Mouse (Mus musculus): ENCODE data around the gene Riiad1.

The Riiad1 gene

DNA sequence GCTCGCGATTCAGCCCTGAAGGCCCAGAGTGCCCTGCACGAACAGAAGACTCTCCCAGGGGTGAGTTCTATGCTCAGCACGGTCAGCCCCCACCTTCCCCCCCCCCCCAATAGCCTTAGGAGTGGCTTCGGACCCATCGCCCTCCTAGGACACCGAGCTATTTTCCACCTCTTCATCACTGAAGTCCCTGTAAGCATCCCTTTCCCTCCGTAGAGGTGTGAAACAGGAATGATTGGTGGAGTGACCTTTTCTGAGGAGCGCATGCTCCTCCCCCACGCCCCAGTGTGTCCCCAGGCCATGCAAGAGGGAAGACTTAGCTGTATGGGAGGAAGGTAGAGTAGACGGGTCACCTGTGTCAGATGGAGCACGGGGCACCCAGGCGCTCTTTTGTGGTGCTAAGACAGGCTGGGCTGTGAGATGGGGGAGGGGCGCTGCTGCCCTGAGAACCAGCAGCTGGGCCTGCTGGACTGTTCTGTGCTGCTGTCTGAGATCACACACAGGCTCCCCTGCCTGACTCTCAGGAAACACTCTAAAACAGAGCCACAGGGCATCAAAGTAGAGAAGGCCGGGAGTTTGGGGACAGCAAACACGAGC is at the start of gene Riiad1:
TSS of gene Riiad1 (minus strand) at position 51 of the 594 bp plus-strand sequence.
- in situ Hi-C loops (cut with MboI, MseI), result no loop called here

DNA sequence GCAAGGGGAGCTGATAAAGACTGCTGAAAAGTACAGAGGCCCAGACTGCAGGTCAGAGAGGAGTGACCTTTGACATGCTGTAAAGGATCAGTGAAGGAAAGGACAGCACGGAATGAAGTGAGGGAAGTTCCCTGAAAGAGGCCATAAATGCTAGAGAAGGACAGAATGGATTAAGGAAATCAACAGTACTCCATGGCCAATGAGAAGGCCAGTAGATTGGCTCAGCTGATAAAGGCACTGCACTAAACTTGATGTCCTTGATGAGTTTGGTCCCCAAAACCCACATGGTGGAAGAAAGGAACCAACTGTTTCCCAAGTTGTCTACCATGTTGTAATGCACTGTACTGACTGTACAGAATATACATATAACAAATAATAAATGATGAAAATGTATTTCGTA is 46.6 kb upstream of the Riiad1 start:
- in situ Hi-C loops (cut with MboI, MseI), result loop anchor here in 1 of 2 experiments (5.0 kb wide), 1 partner anchor 51 kb away; no protein-coding TSS in a partner anchor

DNA sequence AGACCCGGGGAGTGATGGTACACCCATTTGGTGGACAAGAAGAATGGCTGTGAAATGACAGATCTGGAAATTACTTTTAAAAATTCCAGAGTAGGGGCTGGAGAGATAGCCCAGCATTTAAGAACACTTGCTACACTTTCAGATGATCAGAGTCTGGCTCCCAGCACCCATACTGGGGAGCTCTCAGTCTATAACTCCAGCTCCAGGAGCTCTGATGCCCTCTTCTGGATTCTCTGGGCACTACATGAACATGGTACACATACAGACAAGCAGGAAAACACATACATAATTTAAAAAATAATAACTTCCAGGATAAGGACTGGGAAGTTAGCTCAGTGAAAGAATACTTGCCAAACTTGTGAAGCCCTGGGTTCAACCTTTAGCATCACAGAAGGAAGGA is 26.5 kb upstream of the Riiad1 start:
- in situ Hi-C loops (cut with MboI, MseI), result no loop called here

DNA sequence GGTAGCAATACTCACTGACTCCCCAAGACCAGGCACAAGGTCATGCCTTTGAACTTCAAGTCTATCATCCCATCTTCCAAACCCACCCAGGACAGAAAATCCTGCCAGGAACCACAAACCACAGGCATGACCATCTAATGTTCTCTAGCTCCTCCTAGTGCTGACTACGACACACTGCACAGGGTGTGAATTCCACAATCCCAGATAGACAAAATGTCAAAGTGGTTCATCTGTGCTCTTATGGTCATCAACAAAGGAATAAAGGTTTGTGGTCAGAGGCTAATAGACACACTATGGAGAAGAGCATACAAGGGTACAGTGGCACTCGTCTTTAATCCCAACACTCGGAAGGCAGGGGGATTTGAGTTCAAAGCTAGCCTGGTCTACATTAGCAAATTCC is 22.1 kb upstream of the Riiad1 start:
- in situ Hi-C loops (cut with MboI, MseI), result no loop called here

DNA sequence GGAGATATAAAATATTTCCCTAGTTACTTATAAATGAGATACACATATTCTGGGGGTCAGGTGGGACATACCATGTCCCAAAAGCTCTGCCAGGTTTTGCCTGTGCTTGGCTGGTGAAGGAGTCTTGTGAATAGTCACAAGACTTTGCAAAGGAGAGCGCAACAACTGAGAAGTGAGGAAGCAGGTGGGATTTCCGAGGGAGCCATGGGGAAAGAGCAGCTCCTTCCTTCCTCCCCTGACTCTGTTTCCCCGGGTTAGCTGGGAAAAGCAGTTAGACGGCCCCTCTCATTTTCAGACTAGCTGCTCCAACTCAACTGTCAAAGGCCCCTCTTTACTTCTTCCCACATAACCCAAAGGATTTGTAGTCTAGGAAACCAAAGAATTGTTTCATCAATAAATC is 17.0 kb upstream of the Riiad1 start:
- in situ Hi-C loops (cut with MboI, MseI), result no loop called here

DNA sequence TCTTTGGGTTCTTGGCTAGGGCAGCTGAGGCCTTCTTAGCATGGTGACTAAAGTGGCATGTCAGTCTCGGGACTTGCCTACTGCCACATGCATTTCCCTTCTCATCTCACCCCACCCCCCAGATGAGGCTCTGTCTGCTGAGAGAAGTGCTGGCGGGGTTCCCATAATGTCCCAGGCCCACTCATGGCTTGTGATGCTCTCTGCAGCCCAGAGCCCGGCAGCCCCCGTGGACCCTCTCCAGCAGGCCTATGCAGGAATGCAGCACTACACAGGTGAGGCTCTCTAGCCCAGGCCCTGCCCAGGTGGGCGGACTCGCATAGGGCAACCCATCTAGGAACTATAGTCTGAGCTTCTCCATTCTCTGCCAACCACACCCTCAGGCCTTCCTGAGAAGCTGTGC is 7.4 kb upstream of the Riiad1 start:
- in situ Hi-C loops (cut with MboI, MseI), result no loop called here

DNA sequence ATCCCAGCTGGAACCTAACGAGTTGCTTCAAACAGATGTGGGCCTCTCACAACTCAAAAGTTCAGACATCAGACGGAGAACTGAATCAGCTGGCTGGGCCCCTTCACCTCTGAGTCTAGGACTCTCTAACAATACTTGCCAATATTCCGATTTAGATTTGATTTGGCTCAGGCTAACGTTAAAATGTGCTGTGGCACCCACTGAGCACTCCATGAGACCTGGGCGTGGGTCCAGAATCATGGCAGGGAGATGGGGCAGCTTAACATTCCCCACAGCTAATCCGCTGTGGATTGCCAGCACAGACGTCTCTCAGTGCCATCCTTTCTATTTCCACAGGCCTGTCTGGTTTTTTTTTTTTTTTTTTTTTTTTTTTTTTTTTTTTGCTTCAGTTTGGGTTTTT is 5.8 kb upstream of the Riiad1 start:
- in situ Hi-C loops (cut with MboI, MseI), result no loop called here

DNA sequence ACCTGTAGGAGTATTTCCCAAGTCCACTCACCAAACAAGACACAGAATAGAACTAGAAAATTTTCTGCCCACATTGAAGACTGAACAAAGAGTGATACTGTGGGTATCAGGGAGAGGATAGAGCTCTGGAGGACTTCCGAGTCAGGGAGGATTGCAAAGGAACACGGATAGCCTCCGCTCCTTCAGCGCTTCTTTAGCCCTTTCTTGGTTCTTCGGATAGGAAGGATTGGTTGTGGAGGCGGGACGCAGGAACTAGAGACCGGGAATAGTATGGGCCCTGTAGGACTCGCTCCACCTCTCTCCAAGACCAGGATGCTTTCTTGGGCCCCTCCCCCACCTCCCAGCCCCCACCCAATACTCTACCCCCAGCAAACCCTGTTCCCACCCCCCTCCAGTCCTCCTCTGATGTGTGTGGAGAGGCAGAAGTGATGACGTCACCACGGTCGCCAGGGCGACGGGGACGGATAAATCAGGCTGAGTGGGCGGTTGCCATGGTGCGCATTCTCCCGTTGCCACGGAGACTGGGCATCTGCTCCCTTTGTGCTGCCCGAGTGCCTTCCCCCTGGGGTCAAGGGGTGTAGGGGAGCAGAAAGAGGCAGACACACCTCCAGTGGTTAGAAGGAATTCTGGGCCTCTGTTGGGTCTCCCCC is 3.8 kb upstream of the Riiad1 start:
- in situ Hi-C loops (cut with MboI, MseI), result no loop called here

DNA sequence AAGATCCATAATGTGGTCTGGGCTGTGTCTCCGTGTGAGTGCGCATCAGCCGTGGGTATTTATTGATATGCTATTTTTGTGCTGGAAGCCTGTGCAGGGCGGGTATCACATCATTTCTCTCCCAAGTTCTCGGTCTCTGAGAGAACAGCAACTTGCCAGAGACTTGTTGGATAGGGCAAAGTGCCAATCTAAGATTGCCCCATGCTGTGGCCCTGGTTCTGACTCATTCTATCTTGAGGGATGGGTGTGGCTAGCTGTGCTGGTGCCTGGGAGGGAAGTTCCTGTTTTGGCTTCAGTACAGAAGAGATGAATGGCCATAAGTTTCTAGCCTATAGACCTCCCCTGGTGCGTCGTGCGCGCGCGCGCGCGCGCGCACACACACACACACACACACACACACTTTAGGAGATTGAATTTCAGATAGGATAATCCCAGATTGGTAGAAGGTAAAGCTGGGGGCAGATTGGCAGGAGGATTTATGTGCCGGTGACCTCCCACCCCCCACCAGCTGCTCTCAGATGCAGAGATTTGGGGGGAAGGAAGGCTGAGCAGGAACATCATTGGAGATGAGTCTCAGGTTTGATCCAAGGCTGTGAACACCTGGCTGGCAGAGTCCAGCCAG is 2.7 kb upstream of the Riiad1 start:
- in situ Hi-C loops (cut with MboI, MseI), result no loop called here

DNA sequence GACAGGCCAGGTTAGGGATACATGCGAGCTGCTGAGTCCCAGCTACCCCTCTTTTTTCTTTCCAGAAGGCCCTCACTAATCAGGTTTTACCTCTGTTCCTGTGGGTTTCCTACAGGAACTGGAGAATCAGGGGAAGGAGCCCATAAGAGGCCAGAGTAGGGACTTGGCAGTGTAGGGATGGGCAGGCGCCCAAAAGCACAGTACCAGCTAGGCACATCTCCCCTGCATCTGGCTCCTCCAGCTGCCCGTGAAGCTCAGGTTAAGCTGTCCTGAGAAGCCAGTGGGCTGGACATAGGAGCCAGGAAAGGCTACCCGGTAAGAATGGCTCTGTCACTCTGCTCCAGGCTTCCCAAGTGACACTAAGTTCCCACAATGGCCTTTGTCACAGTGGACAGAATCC is 1.3 kb upstream of the Riiad1 start:
- in situ Hi-C loops (cut with MboI, MseI), result no loop called here

DNA sequence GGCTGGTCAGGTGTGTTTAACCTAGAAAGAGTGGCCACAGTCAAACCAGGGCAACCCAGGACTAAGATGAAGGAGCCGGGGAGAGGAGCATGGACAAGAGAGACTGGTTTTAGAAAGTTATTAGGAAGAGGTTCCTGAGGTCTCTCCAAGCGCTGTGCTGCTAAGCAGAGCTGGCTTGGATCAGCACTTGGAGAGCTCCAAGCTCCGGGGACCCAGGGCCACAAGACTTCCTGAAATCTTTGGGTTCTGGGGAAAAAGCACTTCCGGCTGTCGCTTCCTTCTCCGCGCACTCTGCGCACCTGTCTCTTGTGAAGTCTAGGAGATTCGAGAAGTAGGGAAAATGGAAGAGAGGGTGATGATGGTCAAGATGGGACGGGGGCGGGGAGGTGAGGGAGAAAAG is 577 bp downstream of the Riiad1 start:
- in situ Hi-C loops (cut with MboI, MseI), result no loop called here

DNA sequence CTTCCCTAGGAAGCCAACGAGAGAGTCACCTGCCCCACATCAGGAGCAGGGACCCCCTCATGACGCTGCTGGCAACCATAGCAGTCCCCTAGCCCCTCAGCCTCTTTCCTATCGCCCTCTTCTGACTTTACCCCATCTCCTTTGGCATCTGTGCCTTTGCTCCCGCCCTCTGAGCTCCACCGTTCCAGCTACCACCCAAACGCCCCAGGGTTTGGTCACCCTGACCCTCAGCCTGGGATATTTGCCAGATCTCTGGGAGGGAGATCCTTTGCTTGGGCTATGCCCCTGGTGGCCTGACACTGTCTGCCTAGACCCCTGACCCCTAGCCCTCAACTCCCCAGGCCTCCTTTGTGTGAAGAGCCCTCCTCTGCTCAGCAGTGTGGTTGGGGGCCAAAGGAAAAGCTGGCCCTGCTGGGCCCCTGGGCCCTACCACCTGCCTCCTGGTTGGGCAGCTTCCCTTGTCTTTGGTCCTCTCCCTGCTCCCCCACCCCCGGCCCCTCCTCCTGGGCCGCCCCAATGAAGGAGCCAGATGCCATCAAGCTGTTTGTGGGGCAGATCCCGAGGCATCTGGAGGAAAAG is 1.5 kb downstream of the Riiad1 start:
- in situ Hi-C loops (cut with MboI, MseI), result no loop called here

DNA sequence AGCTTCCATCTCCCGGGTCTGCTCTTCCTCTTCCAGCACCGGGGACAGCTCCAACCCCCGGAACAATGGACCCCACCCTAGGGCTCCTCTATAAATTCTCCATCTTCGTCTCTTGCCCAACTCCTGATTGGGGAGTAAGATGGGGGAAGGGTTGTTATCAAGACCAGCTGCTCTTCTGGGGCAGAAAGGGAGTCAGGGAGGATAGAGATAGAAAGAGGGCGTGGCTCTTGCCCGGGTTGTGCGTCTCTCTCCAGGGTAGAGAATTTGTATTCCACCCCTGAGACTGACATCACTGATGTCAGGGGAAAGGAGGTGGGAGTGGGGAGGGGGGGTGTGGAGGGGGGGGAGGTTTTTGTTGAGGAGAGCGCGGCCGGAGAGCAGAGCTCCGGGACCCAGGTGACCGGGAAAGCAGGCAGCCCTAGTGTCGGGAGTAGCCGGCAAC is 2.1 kb downstream of the Riiad1 start, which contains the start of gene Celf3:
TSS of gene Celf3 (plus strand) at position 315 of the 442 bp plus-strand sequence.
- in situ Hi-C loops (cut with MboI, MseI), result no loop called here

DNA sequence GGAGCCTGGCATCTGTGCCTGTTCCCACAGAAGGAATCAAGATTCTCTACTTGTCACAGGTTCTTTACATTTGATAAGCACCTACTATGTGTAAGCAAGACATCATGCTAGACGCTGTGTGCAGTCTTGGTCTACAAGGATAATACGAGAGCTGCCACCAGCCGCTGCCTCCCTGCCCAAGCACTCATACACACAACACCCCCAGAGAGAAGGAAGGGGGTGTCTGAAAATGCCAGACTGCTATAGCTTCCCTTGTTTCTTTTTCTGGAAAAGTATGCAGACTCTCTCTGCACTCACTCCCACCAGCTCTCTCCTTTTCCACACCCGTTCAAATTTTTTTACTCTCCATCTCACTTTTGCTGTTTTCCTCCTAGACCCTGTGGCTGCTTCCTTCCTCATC is 2.7 kb downstream of the Riiad1 start:
- in situ Hi-C loops (cut with MboI, MseI), result no loop called here

DNA sequence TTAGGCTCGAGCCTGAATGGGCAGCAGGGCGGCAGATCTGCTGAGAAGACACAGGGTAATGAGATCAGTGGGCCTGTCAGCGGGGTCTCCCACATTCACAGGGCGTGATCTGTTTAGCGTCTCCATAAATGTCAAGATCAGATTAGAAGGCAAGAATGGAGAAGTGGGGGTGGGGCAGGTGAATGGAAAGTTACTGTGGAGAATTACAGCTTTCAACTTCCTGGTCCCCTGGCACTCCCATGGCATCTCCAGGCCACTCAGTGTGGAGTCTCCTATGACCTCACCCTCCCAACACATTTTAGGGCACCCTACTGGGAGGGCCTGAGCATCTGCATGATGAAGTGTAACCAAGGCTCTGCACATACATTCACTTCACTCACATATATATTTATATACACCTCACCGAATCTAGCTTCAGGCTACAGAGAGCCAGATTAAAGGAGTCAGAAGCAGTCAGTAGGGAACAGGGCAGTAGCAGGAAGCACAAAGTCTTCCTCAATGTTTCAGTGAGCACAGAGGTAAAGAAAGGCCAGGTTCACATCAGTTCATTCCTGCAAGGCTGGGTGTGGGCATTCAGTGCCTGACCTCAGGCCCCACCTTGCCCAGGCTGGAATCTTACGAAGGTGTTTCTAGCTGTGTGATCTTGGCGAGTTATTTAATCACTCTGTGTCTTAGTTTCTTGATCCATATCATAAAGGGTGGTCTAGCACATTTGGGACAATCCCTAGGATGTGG is 3.7 kb downstream of the Riiad1 start:
- in situ Hi-C loops (cut with MboI, MseI), result no loop called here

DNA sequence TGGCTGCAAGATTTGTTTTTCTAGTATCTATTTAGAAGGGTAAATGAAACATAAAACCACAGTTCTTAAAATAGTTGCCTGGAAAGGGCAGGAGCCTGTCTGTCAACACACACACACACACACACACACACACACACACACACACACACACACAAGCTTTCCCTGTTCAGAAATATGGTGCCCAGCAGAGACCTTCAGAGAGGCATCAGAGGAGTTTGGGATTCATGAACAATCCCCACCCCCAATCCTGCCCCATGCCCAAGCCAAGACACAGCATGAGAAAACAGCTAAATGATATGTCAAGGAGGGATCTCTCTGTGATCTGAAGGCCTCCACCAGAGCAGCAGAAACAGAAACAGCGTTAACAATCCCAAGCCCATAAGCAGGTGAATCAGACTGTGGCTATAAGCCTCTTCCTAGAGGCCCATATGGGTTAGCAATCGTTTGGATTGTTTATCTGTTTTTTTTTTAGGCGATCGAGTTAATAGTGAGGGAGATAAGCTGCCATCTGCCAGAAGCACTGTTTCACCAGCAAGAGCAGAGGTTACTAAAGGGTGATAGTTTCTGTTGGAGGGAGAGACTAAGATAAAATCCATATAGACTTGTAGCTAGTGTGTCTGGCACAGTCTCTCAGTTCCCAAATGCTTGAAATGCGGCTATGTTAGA is 6.4 kb downstream of the Riiad1 start:
- in situ Hi-C loops (cut with MboI, MseI), result no loop called here

DNA sequence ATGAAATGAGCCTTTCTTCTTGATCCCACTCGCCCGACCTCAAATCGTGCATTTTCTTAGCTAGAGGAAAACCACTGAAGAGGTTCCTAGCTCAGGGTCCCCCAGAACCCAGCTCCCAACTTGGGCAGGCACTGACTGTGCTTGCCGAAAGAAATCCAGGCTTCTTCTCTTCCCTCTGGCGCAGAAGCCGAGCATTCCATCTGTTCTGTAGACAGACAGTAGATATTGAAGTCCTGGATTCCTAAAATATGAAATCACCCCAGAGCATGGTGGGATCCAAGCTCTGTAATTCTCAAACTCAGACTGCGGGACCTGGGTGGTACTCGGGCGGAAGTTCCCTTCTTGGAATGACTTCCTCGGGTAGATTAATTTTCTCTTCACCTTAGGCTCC is 7.0 kb downstream of the Riiad1 start:
- in situ Hi-C loops (cut with MboI, MseI), result no loop called here

DNA sequence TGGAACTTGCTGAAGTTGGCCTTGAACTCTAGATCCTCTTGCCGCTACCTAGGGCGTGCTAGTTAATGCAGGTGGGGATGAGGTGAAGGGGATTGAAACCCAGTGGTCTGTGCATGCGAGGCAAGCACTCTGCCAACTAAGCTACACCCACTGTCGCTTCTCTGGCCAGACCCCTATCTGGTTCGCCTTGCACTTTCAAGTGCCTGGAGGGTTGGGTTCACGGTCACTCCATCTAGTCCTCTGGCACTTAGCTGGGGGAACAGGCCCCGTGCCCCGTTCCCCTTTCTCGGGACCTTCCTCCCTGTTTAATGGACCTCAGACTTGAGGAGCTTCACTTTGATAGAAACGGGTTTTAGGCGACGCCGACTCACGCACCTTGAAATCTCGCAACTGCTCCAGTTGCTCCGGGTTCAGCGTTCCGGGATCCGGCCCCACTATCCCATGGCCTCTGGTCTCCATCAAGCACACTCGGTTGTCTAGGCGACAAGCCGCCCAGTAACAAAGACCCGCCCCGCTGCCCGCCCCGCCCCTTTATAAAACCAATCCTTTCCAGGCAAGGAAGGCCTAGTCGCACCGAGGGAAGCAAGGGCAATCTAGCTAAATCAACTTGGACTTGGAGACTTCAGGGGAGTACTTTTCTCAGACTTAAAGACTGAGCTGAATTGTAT is 7.6 kb downstream of the Riiad1 start:
- in situ Hi-C loops (cut with MboI, MseI), result no loop called here

DNA sequence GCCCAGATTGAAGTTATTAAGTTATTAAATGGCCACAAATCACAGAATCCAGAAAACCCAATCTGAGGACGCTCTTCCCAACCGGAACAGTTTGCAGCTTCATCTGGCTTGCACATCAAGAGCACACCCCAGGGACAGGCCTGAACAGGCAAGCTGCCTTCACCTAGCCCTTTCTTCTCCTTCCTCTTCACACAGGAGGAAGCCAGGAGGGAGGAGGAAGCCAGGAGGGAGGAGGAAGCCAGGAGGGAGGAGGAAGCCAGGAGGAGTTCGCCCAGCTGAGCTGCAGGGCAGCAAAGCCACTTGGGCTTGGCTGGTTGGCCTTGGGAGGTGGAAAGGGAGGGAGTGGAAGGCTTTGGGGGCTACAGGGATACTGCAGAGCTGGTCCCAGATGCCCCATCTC is 11.2 kb downstream of the Riiad1 start:
- in situ Hi-C loops (cut with MboI, MseI), result no loop called here

DNA sequence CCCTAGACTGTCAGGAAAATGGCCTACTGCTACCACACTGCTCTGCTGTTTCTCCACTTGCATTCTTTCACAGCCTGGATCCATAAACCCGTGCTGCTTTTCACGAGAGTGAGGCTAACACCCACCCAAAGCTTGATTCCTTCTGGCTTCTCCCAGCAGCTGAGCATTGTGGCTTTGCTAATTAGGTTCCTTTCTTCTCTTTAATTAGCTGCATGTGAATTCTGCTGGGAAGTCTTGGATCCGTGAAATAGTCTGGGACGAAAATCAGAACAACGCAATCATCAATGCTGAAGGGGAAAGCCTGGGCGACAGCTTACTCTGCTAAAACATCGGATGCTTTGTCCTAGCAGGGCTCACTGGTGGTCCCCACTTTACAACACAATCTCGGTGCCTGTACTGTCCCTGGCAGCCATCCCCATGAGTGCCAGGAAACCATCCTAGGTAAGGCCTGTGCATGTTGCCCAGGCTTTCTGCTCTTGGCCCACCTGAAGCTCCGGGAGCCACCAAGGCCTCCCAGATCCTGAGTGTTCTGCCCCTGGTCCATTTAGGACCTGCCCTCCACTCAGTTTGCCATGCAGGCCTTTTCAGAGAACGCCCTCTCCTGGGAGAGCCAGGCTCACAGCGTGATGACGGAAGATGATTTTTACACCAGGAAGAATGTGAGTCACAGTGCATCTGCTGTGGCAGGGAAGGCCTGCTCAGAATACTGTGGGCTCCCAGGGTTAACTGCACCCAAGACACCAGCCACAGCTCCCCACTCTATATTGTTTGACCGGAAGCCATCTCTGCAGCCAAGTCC is 14.3 kb downstream of the Riiad1 start:
- in situ Hi-C loops (cut with MboI, MseI), result no loop called here

Measured in T-helper 17 cell (primary cell).